Mouse (Mus musculus) heart, embryonic 14.5 days (tissue): ENCODE data around the gene Trio. TPM values are rescaled to one million over a fixed set of nuclear protein-coding genes. Genes with fewer than 3 reads are reported as not detected.

ENCODE experiments used
- ATAC-seq: fragments of 200-750 bp; cut with Nextera tagmentation; 2 replicates; pipeline ENCODE4 v1.8.0; 2017; ENCODE audit warnings: low read depth, moderate TSS enrichment; ENCODE audit not compliant: insufficient number of reproducible peaks, insufficient read depth, low FRiP score
- H3K27ac ChIP-seq, 2 experiments: fragments of 200-500 bp in 1 of 2; fragments of 300-500 bp in 1 of 2; sonication (generic) in 1 of 2; replicated peaks in 1 of 2; 2 replicates each; pipeline ENCODE4 v1.5.1; 2012 to 2014; ENCODE audit warnings: low read depth in 2 of 2, low read length in 2 of 2, control low read depth in 1 of 2, mild to moderate bottlenecking in 1 of 2, mixed read lengths in 1 of 2; ENCODE audit not compliant: control insufficient read depth in 1 of 2, insufficient read depth in 1 of 2
- H3K27me3 ChIP-seq: fragments of 300-500 bp; sonication (generic); 2 replicates; pipeline ENCODE4 v1.6.1; 2014; ENCODE audit warnings: mild to moderate bottlenecking, low read length, control low read depth; ENCODE audit not compliant: control insufficient read depth, insufficient read depth
- H3K36me3 ChIP-seq: fragments of 300-500 bp; sonication (generic); 2 replicates; pipeline ENCODE4 v1.6.1; 2014; ENCODE audit warnings: mild to moderate bottlenecking, control low read depth, low read length, mixed read lengths; ENCODE audit not compliant: control insufficient read depth, insufficient read depth
- H3K4me1 ChIP-seq, 2 experiments: fragments of 200-500 bp in 1 of 2; fragments of 300-500 bp in 1 of 2; sonication (generic) in 1 of 2; 2 replicates each; pipeline ENCODE4 v1.6.1; 2012 to 2014; ENCODE audit warnings: low read length in 2 of 2, control low read depth in 1 of 2, mixed read lengths in 1 of 2; ENCODE audit not compliant: control insufficient read depth in 2 of 2, insufficient read depth in 2 of 2
- H3K4me2 ChIP-seq: fragments of 300-500 bp; sonication (generic); 2 replicates; pipeline ENCODE4 v1.6.1; 2014; ENCODE audit warnings: mild to moderate bottlenecking, low read length
- H3K4me3 ChIP-seq, 2 experiments: fragments of 200-500 bp in 1 of 2; fragments of 300-500 bp in 1 of 2; sonication (generic) in 1 of 2; 2 replicates each; pipeline ENCODE4 v1.5.1; 2012 to 2014; ENCODE audit warnings: low read length in 2 of 2, mild to moderate bottlenecking in 2 of 2, control low read depth in 1 of 2, low read depth in 1 of 2, moderate library complexity in 1 of 2; ENCODE audit not compliant: control insufficient read depth in 1 of 2, insufficient read depth in 1 of 2
- H3K9ac ChIP-seq: fragments of 300-500 bp; sonication (generic); 2 replicates; pipeline ENCODE4 v1.6.1; 2014; ENCODE audit warnings: mild to moderate bottlenecking, low read length
- H3K9me3 ChIP-seq: fragments of 300-500 bp; sonication (generic); 2 replicates; pipeline ENCODE4 v1.6.1; 2016; ENCODE audit warnings: low read length, control low read depth; ENCODE audit not compliant: control insufficient read depth
- WGBS: fragments of 180-500 bp; shearing (Covaris S2); extraction: QIAGEN DNeasy Blood & Tissue Kit; methylation state at CpG from one replicate; pipeline ENCODE4 v1.1.7; 2014; 5-methylcytosine and 5-hydroxymethylcytosine counted together
- polyA plus RNA-seq: library from polyadenylated mRNA; unstranded; fragments of >200 nt; fragmentation: Nextera tagmentation; extraction: Ambion mirVana; gene quantifications from 2 replicates; pipeline ENCODE4 v1.2.1, GENCODE M21; 2014

Gene Trio
- polyA plus RNA-seq, 1 experiment from 2014 or later: 23.8 TPM

DNA sequence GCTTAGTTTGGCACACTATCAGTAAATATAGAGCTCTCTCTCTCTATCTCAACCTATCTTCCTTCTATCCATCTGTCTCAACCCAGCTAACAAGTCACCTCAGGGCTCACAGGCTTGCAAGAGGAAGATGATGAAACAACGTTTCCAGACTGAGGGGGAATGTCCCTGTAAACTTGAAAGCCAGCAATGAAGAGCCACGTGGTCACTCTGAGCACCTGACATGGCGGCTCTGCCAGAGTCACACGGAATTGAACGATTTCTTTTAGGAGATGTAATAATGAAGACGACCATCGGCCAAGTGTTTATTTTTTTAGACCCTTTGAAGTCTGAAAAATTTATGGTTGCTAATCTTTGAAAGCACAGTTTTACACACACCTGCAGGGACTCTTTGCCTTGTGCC, 251.2 kb downstream of the Trio start:
- no peak for ATAC-seq
- Histone ChIP-seq H3K27me3 (no peaks in the 10 kb centered on the region), H3K9me3 (no peaks in the 10 kb centered on the region), H3K4me2 (no peak overlapping the region), H3K9ac (no peak overlapping the region), H3K4me1 (peaks cover 25 to 32% of the 10 kb centered on the region in 2 experiments), H3K36me3 (peaks cover 51% of the 10 kb centered on the region), H3K27ac (no peak overlapping the region), H3K4me3 (no peak overlapping the region)
- WGBS: 85% methylated on average over 7 of the region's 7 CpGs

DNA sequence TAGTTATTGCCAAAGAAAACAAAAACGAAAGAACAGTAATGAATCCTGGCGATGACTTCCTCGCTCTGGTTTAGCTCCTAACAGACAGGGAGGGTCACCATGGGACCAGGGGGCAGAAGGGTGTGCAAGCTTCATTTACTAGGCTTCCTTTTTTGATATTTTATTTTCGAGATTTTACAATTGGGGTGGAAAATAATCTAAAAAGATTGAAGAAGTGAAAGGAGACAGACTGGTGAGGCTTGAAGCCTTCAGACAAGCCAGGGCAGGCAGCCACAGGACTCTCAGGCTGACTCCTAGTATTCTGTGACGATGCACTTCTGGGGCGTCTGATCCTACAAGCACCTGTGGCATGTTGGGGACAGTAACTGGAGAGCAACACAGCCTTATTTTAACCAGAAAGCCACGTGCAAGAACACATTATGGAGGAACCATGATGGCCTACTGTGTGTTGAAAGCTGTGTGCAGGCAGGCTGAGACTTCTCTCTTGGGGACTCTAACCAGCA, 253.5 kb downstream of the Trio start:
- Histone ChIP-seq H3K27ac (peak overlapping the region; percentile 47 to 57; a peak in 3 of 4 replicates), H3K4me1 (peaks cover 5 to 9% of the 10 kb centered on the region in 2 experiments), H3K9ac (no peak overlapping the region), H3K4me2 (no peak overlapping the region), H3K9me3 (no peaks in the 10 kb centered on the region), H3K36me3 (peaks cover 74% of the 10 kb centered on the region), H3K4me3 (no peak overlapping the region), H3K27me3 (no peaks in the 10 kb centered on the region)
- WGBS: 65% methylated on average over 7 of the region's 7 CpGs
- no peak for ATAC-seq

GRCm38 (mm10) chr15:27771581-27771980, 254.1 kb downstream of the Trio start:
- Histone ChIP-seq H3K4me1 (peaks cover 1 to 3% of the 10 kb centered on the region in 2 experiments; a peak in 3 of 4 replicates), H3K9ac (no peak overlapping the region), H3K27ac (peak overlapping the region; percentile 29 to 57; a peak in 2 of 4 replicates), H3K9me3 (no peaks in the 10 kb centered on the region), H3K4me3 (no peak overlapping the region), H3K27me3 (no peaks in the 10 kb centered on the region), H3K36me3 (peaks cover 80% of the 10 kb centered on the region), H3K4me2 (no peak overlapping the region)
- WGBS: 65% methylated on average over 7 of the region's 7 CpGs
- no peak for ATAC-seq

- whole genome bisulfite sequencing: 82% methylated on average over 12 of the region's 12 CpGs
- H3K4me3 ChIP-seq: no peak overlapping the region
- H3K9ac ChIP-seq: no peak overlapping the region
- no peak overlapping the region for H3K4me2 ChIP-seq
- H3K27me3 ChIP-seq: no peaks in the 10 kb centered on the region
- H3K36me3 ChIP-seq: peaks cover 89% of the 10 kb centered on the region
- no peak for ATAC-seq
- peaks cover 0 to 3% of the 10 kb centered on the region in 2 experiments; a peak in 1 of 4 replicates for H3K4me1 ChIP-seq
- no peak overlapping the region for H3K27ac ChIP-seq
- no peaks in the 10 kb centered on the region for H3K9me3 ChIP-seq
These were observed 255.0 kb downstream of the Trio start for GRCm38 (mm10) chr15:27770513-27771196.

DNA sequence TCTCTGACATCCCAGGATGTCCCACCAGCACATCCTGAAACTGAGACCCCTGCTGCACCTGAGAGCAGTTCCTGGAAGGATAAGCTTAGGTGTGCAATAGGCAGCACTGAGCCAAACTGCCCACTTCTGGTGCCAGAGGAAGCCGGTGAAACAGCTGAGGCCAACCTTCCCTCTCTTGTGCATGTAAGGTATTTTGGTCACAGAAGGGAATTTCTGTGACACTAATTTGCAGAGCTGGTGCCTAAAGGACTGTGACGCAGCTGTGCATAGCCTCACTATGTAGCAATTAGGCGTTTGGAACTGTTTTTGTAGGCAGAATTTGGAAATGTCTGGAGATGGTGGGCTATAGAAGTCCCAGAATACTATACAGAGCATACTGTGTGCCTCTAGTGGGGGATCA, 264.2 kb downstream of the Trio start:
- Histone ChIP-seq H3K9ac (no peak overlapping the region), H3K9me3 (no peaks in the 10 kb centered on the region), H3K4me1 (no peaks in the 10 kb centered on the region), H3K27ac (no peak overlapping the region), H3K36me3 (peaks cover 97% of the 10 kb centered on the region), H3K4me2 (no peak overlapping the region), H3K27me3 (no peaks in the 10 kb centered on the region), H3K4me3 (no peak overlapping the region)
- no peak for ATAC-seq
- WGBS: 89% methylated on average over 3 of the region's 3 CpGs

- Histone ChIP-seq H3K4me2 (no peak overlapping the region), H3K9ac (no peak overlapping the region), H3K4me1 (no peaks in the 10 kb centered on the region), H3K4me3 (no peak overlapping the region), H3K36me3 (peaks cover 97% of the 10 kb centered on the region), H3K27ac (no peak overlapping the region), H3K27me3 (no peaks in the 10 kb centered on the region), H3K9me3 (no peaks in the 10 kb centered on the region)
- 61% methylated on average over 1 of the region's 1 CpGs for WGBS
- no peak for ATAC-seq
These were observed 265.0 kb downstream of the Trio start for GRCm38 (mm10) chr15:27760655-27761054.

- H3K36me3 ChIP-seq: peaks cover 97% of the 10 kb centered on the region
- ATAC-seq: no peak
These were observed 265.8 kb downstream of the Trio start for GRCm38 (mm10) chr15:27759890-27760289.

GRCm38 (mm10) chr15:27758680-27759079, 267.0 kb downstream of the Trio start:
- no peak overlapping the region for H3K4me3 ChIP-seq
- WGBS: 49% methylated on average over 6 of the region's 6 CpGs

More at GRCm38 (mm10) chr15:27759890-27760289, 265.8 kb downstream of the Trio start:
- H3K27ac ChIP-seq: no peak overlapping the region
- no peaks in the 10 kb centered on the region for H3K4me1 ChIP-seq
- H3K27me3 ChIP-seq: no peaks in the 10 kb centered on the region
- H3K9me3 ChIP-seq: no peaks in the 10 kb centered on the region
- no peak overlapping the region for H3K4me2 ChIP-seq
- WGBS: 77% methylated on average over 5 of the region's 5 CpGs
- H3K4me3 ChIP-seq: no peak overlapping the region
- no peak overlapping the region for H3K9ac ChIP-seq

More at GRCm38 (mm10) chr15:27758680-27759079, 267.0 kb downstream of the Trio start:
- ATAC-seq: no peak
- peaks cover 97% of the 10 kb centered on the region for H3K36me3 ChIP-seq
- H3K27me3 ChIP-seq: no peaks in the 10 kb centered on the region
- H3K9ac ChIP-seq: no peak overlapping the region
- H3K27ac ChIP-seq: no peak overlapping the region
- no peaks in the 10 kb centered on the region for H3K9me3 ChIP-seq
- H3K4me1 ChIP-seq: no peaks in the 10 kb centered on the region; a peak in 1 of 4 replicates
- no peak overlapping the region for H3K4me2 ChIP-seq
